Mouse (Mus musculus) liver, embryonic 14.5 days (tissue): Measurements from ENCODE around the gene Clba1. TPM values are rescaled to one million over a fixed set of nuclear protein-coding genes. Genes with fewer than 3 reads are reported as not detected.

ENCODE experiments used
- ATAC-seq: fragments of 200-750 bp; cut with Nextera tagmentation; 2 replicates; pipeline ENCODE4 v1.8.0; 2017; ENCODE audit warnings: moderate number of reproducible peaks, mild to moderate bottlenecking, moderate library complexity; ENCODE audit not compliant: insufficient read depth
- DNase-seq, 3 experiments: peaks; one replicate each; pipeline ENCODE4 v3.0.0-alpha.2; 2012 to 2013; ENCODE audit warnings: low read depth in 3 of 3, low spot score in 3 of 3
- H3K27ac ChIP-seq: fragments of 300-500 bp; sonication (generic); 2 replicates; pipeline ENCODE4 v1.5.1; 2014; ENCODE audit warnings: moderate library complexity, mild to moderate bottlenecking, control low read depth, inconsistent platforms
- H3K27me3 ChIP-seq: fragments of 300-500 bp; sonication (generic); 2 replicates; pipeline ENCODE4 v1.6.1; 2014; ENCODE audit warnings: mild to moderate bottlenecking, low read length, moderate library complexity; ENCODE audit not compliant: control insufficient read depth, insufficient read depth
- H3K36me3 ChIP-seq: fragments of 300-500 bp; sonication (generic); replicated peaks from 2 replicates; pipeline ENCODE4 v1.6.1; 2014; ENCODE audit warnings: low read depth; ENCODE audit not compliant: control insufficient read depth, insufficient read depth
- H3K4me1 ChIP-seq, 2 experiments: fragments of 200-500 bp in 1 of 2; fragments of 300-500 bp in 1 of 2; sonication (generic) in 1 of 2; replicated peaks; 2 replicates each; pipeline ENCODE4 v1.6.1; 2012 to 2014; ENCODE audit warnings: antibody characterized with exemption in 1 of 2, inconsistent platforms in 1 of 2, low read length in 1 of 2; ENCODE audit not compliant: control insufficient read depth in 2 of 2, insufficient read depth in 2 of 2
- H3K4me2 ChIP-seq: fragments of 300-500 bp; sonication (generic); 2 replicates; pipeline ENCODE4 v1.6.1; 2014; ENCODE audit warnings: low read depth, mild to moderate bottlenecking, control low read depth, moderate library complexity
- H3K4me3 ChIP-seq, 2 experiments: fragments of 200-500 bp in 1 of 2; fragments of 300-500 bp in 1 of 2; sonication (generic) in 1 of 2; 2 replicates each; pipeline ENCODE4 v1.5.1; 2012 to 2014; ENCODE audit warnings: low read depth in 2 of 2, low read length in 2 of 2, mild to moderate bottlenecking in 2 of 2, control low read depth in 1 of 2, inconsistent platforms in 1 of 2, moderate library complexity in 1 of 2; ENCODE audit not compliant: insufficient read depth in 1 of 2
- H3K9ac ChIP-seq: fragments of 300-500 bp; sonication (generic); replicated peaks from 2 replicates; pipeline ENCODE4 v1.6.1; 2014; ENCODE audit warnings: mild to moderate bottlenecking, control low read depth, moderate library complexity
- H3K9me3 ChIP-seq: fragments of 300-500 bp; sonication (generic); 2 replicates; pipeline ENCODE4 v1.6.1; 2016; ENCODE audit warnings: low read length, mixed read lengths; ENCODE audit not compliant: control insufficient read depth
- CTCF ChIP-seq: IDR thresholded peaks from 2 replicates; pipeline ENCODE4 v1.5.1; 2016; ENCODE audit warnings: antibody characterized with exemption, low read depth, control low read depth
- EP300 ChIP-seq: IDR thresholded peaks from 2 replicates; pipeline ENCODE4 v1.6.1; 2016; ENCODE audit warnings: antibody characterized with exemption, low read depth
- whole genome bisulfite sequencing: fragments of 180-500 bp; shearing (Covaris S2); extraction: QIAGEN DNeasy Blood & Tissue Kit; methylation state at CpG from one replicate; pipeline ENCODE4 v1.1.7; 2014; ENCODE audit not compliant: insufficient replicate concordance; 5-methylcytosine and 5-hydroxymethylcytosine counted together
- polyA plus RNA-seq, 2 experiments: library from polyadenylated mRNA; depleted of rRNA in 1 of 2; stranded (reverse) in 1 of 2; unstranded in 1 of 2; fragments of >200 nt; fragmentation: Nextera tagmentation in 1 of 2; extraction: Ambion mirVana in 1 of 2; gene quantifications; 2 replicates each; pipeline versions ENCODE4 v1.2.1 to v1.2.3; 2012 to 2014

Gene Clba1
- polyA plus RNA-seq (2012; rRNA removed), result 0.15 and 0.21 TPM in 2 replicates
- polyA plus RNA-seq (2014; fragmentation: Nextera tagmentation; extraction: Ambion mirVana), result 0.25 and 0.40 TPM in 2 replicates

DNA sequence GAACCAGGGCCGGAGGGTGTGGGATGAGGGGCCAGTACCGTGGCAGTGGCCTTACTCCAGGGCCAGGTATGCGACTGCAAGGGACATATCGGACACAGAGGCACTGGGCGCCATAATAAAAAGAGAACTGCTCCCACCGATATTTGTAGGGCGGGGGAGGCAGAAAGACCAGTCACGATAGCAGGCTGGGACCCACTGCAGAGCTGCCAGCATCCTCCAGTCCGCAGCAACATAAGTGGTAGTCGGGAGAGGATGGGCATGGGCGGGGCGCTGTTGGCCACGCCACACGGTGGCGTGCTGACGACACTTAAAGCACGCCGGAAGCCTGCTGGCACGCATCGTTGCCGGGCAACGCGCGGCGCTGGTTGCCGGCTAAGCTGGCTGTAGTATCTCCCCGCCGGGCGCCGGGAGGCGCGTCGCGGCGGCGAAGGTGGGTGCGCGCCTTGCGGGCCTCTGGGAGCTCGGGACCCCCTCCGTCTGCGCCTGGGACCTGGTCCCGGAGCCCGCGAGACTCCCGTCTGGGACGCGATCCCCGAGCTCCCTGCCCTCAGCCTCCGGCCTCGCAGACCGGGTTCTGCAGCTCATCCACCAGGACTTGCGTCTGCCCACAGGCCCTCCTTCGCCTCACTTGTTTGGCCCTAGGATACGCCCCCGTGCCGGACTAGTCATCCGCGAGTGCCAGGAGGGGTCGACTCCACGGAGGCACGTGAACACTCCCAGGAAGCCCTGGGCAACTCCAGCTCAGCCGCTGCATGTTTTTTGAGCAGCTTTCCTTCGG is at the start of gene Clba1:
Gene Clba1 (plus strand): TSS at position 351 of the 778 bp plus-strand sequence.
- peak; percentile 71 to 74 (median 74) for DNase-seq
- H3K27me3 ChIP-seq, result peaks cover 7% of the 10 kb centered on the region
- peak within 1 kb of the TSS; percentile 27 for H3K9ac ChIP-seq
- H3K9me3 ChIP-seq, result no peaks in the 10 kb centered on the region
- WGBS, result 2% methylated on average over 64 of the region's 64 CpGs
- peak; percentile 85 for ATAC-seq
- H3K36me3 ChIP-seq, result no peaks in the 10 kb centered on the region
- TF ChIP-seq CTCF, result peak; percentile 68
- TF ChIP-seq EP300, result no peak
- no peaks in the 10 kb centered on the region for H3K4me1 ChIP-seq
- peak within 1 kb of the TSS; percentile 34 to 52 for H3K4me3 ChIP-seq
- H3K4me2 ChIP-seq, result peak within 1 kb of the TSS; percentile 74
- no peak within 1 kb of the TSS for H3K27ac ChIP-seq

DNA sequence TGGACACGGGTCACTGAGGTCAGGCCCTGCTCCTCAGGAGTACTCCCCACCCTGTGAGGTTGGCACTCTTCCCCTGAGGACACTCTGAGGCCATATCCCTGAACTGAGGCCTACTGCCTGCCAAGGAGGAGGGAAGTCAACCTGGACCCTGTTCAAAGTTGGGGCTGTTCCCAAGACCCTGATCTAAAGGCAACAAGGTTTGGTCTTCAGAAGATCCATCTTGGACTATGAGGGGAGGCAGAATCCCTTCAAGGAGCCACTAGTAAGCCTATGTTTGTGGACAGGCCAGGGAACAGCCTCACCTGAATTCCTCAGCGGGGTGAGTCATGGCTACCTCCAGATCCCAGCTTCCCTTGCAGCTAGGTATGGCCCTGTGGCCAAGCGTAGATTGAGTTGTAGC is 49.3 kb upstream of the Clba1 start:
- ATAC-seq (no peak), DNase-seq (no peak)
- no peak overlapping the region for H3K27ac ChIP-seq
- H3K4me3 ChIP-seq, result no peak overlapping the region
- no peaks in the 10 kb centered on the region for H3K36me3 ChIP-seq
- no peak for TF ChIP-seq EP300
- TF ChIP-seq CTCF, result no peak
- no peak overlapping the region for H3K4me2 ChIP-seq
- no peaks in the 10 kb centered on the region for H3K27me3 ChIP-seq
- WGBS, result 60% methylated on average over 3 of the region's 3 CpGs
- no peaks in the 10 kb centered on the region for H3K9me3 ChIP-seq
- no peak overlapping the region for H3K9ac ChIP-seq
- no peaks in the 10 kb centered on the region; a peak in 1 of 4 replicates for H3K4me1 ChIP-seq

DNA sequence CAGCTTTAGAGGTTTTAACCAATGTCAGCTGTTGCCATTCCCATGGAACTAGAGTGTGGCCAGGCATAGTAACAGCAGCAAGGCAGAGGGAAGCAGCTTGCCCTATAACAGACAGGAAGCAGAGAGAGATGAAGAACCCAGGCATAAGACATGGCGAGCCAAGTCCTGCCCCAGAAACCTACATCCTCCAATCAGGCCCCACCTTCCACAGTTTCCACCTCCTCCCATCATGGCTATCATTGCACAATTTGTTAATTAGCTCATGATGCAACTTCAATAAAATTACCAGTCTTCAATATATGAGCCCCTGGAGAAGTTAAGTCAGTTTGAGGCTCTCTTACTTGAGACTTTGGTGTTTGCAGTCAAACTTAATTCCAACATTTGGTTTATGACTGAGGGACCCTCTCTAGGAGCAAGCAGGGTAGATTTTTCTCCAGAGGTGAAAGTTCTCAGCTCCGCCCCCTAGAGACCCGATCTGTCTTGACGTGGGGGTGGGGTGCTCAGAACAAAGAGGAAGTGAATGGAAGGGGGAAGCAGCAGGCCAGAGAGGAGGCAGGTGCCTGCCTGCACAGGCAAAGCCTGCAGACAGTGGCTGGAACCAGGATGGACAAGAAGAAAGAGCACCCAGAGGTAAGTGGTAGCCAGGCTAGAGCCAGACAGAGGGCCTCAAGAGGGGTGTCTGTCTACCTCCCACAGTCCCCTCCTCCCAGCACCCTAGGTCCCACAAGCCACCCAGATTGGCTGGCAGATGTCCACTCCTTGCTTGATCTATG is 48.4 kb upstream of the Clba1 start, which contains the start of gene Pld4:
Gene Pld4 (plus strand): TSS at position 502 of the 773 bp plus-strand sequence.
- whole genome bisulfite sequencing, result 22% methylated on average over 4 of the region's 4 CpGs
- Histone ChIP-seq H3K9ac (no peak within 1 kb of the TSS), H3K4me3 (peak within 1 kb of the TSS; percentile 2; a peak in 2 of 4 replicates), H3K27ac (no peak within 1 kb of the TSS), H3K36me3 (no peaks in the 10 kb centered on the region), H3K9me3 (no peaks in the 10 kb centered on the region), H3K27me3 (no peaks in the 10 kb centered on the region), H3K4me1 (no peaks in the 10 kb centered on the region; a peak in 1 of 4 replicates), H3K4me2 (no peak within 1 kb of the TSS)
- no peak for DNase-seq
- TF ChIP-seq CTCF, result no peak
- no peak for TF ChIP-seq EP300
- no peak for ATAC-seq

DNA sequence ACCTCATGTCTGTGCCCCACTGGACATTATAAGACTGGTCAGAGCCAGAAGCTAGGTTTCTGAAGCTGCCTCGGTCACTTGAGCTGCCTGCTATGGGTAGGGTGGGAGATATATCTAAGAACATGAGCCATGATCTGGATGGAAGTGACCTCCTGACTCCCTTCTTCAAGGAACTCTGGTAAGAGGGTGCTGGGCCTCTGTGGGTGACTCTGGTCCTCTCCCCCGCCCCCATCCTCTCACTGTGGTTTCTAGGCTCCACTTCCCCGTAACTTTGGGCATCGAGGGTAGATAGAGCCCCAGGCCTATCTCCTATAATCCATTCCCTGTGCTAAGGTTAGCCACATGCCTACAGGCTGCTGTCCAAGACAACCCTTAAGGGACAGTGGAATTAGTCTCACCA is 47.3 kb upstream of the Clba1 start:
- H3K4me1 ChIP-seq, result no peaks in the 10 kb centered on the region
- no peaks in the 10 kb centered on the region for H3K27me3 ChIP-seq
- DNase-seq, result no peak
- H3K4me2 ChIP-seq, result no peak overlapping the region
- peak overlapping the region in 1 of 2 experiments; percentile 13; a peak in 1 of 4 replicates for H3K4me3 ChIP-seq
- H3K36me3 ChIP-seq, result no peaks in the 10 kb centered on the region
- no peak overlapping the region for H3K9ac ChIP-seq
- no peak for ATAC-seq
- H3K27ac ChIP-seq, result no peak overlapping the region
- 25% methylated on average over 4 of the region's 4 CpGs for WGBS
- H3K9me3 ChIP-seq, result no peaks in the 10 kb centered on the region
- TF ChIP-seq CTCF (no peak), EP300 (no peak)

DNA sequence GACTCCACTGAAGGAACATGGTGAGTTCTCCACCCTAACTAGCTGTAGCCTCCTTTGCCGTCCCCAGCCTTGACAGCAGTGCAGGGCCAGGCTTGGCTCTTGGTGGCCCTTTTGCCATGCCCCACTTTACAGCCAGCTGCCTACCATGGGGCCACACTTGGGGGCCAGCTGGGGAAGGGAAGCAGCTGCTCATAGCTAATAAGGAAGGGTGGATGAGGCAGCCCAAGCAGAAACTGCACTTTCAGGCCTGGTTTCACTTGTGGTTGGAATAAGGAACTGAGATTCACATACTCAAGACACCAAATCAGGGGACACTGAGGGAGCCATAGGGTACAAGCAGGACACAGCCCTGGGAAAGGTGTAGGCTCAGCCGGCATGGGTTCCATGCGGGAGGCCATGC is 46.7 kb upstream of the Clba1 start:
- 49% methylated on average over 3 of the region's 3 CpGs for WGBS
- H3K9ac ChIP-seq, result no peak overlapping the region
- 0 out of 4 replicates have a peak overlapping the region, but pooled peaks of 1 of the 2 experiments have one; percentile 13 for H3K4me3 ChIP-seq
- no peaks in the 10 kb centered on the region for H3K27me3 ChIP-seq
- H3K4me2 ChIP-seq, result no peak overlapping the region
- ATAC-seq (no peak), DNase-seq (no peak)
- no peaks in the 10 kb centered on the region for H3K4me1 ChIP-seq
- TF ChIP-seq CTCF, result no peak
- no peak for TF ChIP-seq EP300
- H3K27ac ChIP-seq, result no peak overlapping the region
- H3K9me3 ChIP-seq, result no peaks in the 10 kb centered on the region
- H3K36me3 ChIP-seq, result no peaks in the 10 kb centered on the region
